ENCODE assay signal across 23 mouse cellular contexts in genomic region chr14:98106208-98106607, GRCm38 (mm10).
DNase-seq lines count a peak whose midpoint lies in the region; ATAC-seq and TF ChIP-seq lines count a peak whose summit lies in the region.
"Had no signal": no experiment of that assay in that cellular context is flagged by ENCODE, and none has a peak within 500 bp of the region (broad histone marks: within the 10 kb centered on the region; RNA-seq: fewer than 3 reads in every experiment).

No protein-coding gene starts in this region.

- no peak for TF ChIP-seq POLR2A in brain, embryonic 14.5 days (IDR thresholded peaks at IDR 0.05; ENCODE audit: borderline replicate concordance, extremely low read depth, insufficient read depth, insufficient read length, poor library complexity, severe bottlenecking)
- no peak for TF ChIP-seq POLR2A in lung, adult 2 months (IDR thresholded peaks at IDR 0.05; ENCODE audit: borderline replicate concordance, extremely low read depth, low read depth, low read length)

- H3K9ac ChIP-seq in hindbrain, embryonic 12.5 days, result no peak overlapping the region
- H3K9ac ChIP-seq in hindbrain, postnatal 0 days (replicated peaks; ENCODE audit: low read length), result no peak overlapping the region
- H3K9ac ChIP-seq: embryonic facial prominence, embryonic 15.5 days; forebrain, embryonic 13.5 days; heart, embryonic 13.5 days; hindbrain, embryonic 15.5 days had no signal

- no peak overlapping the region for H3K27ac ChIP-seq in hindbrain, embryonic 12.5 days
- H3K27ac ChIP-seq in hindbrain, postnatal 0 days, result no peak overlapping the region
- H3K27ac ChIP-seq: embryonic facial prominence, embryonic 15.5 days; forebrain, embryonic 13.5 days; heart, embryonic 13.5 days; hindbrain, embryonic 15.5 days had no signal

- peaks cover 8% of the 10 kb centered on the region; the same call in 1 of the 2 replicates for H3K4me1 ChIP-seq in hindbrain, embryonic 12.5 days
- no peaks in the 10 kb centered on the region for H3K4me1 ChIP-seq in hindbrain, postnatal 0 days (ENCODE audit: insufficient read depth, low read length)
- no peaks in the 10 kb centered on the region for H3K4me1 ChIP-seq in lung, adult 2 months (ENCODE audit: control insufficient read depth, insufficient read depth, low read length)
- H3K4me1 ChIP-seq: embryonic facial prominence, embryonic 15.5 days; heart, embryonic 13.5 days had no signal

- no peak overlapping the region for H3K4me3 ChIP-seq in hindbrain, embryonic 12.5 days
- H3K4me3 ChIP-seq in hindbrain, postnatal 0 days (ENCODE audit: low read length), result no peak overlapping the region
- H3K4me3 ChIP-seq in lung, adult 2 months (replicated peaks; ENCODE audit: extremely low read depth, low read depth, low read length), result no peak overlapping the region
- H3K4me3 ChIP-seq: embryonic facial prominence, embryonic 15.5 days; forebrain, embryonic 13.5 days; heart, embryonic 13.5 days; hindbrain, embryonic 15.5 days had no signal

- intact Hi-C loops in left cerebral cortex, postnatal 4 days (cut with DNase I), result no loop called here

- 0 out of 2 replicates have a peak, but pooled peaks have one; percentile 30 for ATAC-seq in hindbrain, embryonic 12.5 days (ENCODE audit: low FRiP score)
- no peak for ATAC-seq in hindbrain, postnatal 0 days
- ATAC-seq: CD4-positive, CD25-positive, alpha-beta regulatory T cell, adult 4 months; forebrain, embryonic 13.5 days had no signal

- no peaks in the 10 kb centered on the region for H3K36me3 ChIP-seq in hindbrain, embryonic 12.5 days
- no peaks in the 10 kb centered on the region for H3K36me3 ChIP-seq in hindbrain, postnatal 0 days (ENCODE audit: insufficient read depth, low read length)
- H3K36me3 ChIP-seq: embryonic facial prominence, embryonic 15.5 days; G1E; heart, embryonic 13.5 days; hindbrain, embryonic 15.5 days had no signal

- peak; percentile 45 to 55 for DNase-seq in cerebellum, postnatal 10 days
- DNase-seq in cerebellum, postnatal 25 days, result no peak
- no peak for DNase-seq in hindbrain, postnatal 0 days (ENCODE audit: low spot score)
- DNase-seq in left cerebral cortex, postnatal 4 days, result peak; percentile 30
- DNase-seq in left cerebral cortex, adult 18-20 months (ENCODE audit: low spot score in 2 of 2), result no peak
- DNase-seq in brain, embryonic 14.5 days (ENCODE audit: low read depth), result peak; percentile 64
- DNase-seq in lung, adult 2 months, result no peak
- DNase-seq: adrenal gland, adult 8-10 months; adrenal gland, postnatal 36 days; B cell, adult 2 months; cerebellum, adult 11 months; cerebellum, adult 8-10 months; embryo, embryonic 11 days; gastrocnemius, postnatal 36 days; heart, adult 11 months; heart, postnatal 36 days had no signal

- TF ChIP-seq CTCF in hindbrain, postnatal 0 days (IDR thresholded peaks at IDR 0.05; ENCODE audit: low read depth), result no peak
- no peak for TF ChIP-seq CTCF in brain, embryonic 14.5 days (IDR thresholded peaks at IDR 0.05; ENCODE audit: borderline replicate concordance, extremely low read depth, insufficient read depth, insufficient read length)
- no peak for TF ChIP-seq CTCF in lung, adult 2 months (IDR thresholded peaks at IDR 0.05; ENCODE audit: insufficient read depth, low read length)

- no peaks in the 10 kb centered on the region for H3K27me3 ChIP-seq in hindbrain, embryonic 12.5 days
- H3K27me3 ChIP-seq in hindbrain, postnatal 0 days (ENCODE audit: insufficient read depth, low read length), result no peaks in the 10 kb centered on the region
- H3K27me3 ChIP-seq: embryonic facial prominence, embryonic 15.5 days; forebrain, embryonic 13.5 days; heart, embryonic 13.5 days; hindbrain, embryonic 15.5 days had no signal

- no peaks in the 10 kb centered on the region for H3K9me3 ChIP-seq in hindbrain, embryonic 12.5 days (replicated peaks)
- H3K9me3 ChIP-seq in hindbrain, postnatal 0 days (ENCODE audit: low read length), result no peaks in the 10 kb centered on the region
- H3K9me3 ChIP-seq: embryonic facial prominence, embryonic 15.5 days; forebrain, embryonic 13.5 days; G1E; heart, embryonic 13.5 days; hindbrain, embryonic 15.5 days had no signal

- no peak overlapping the region for H3K4me2 ChIP-seq in hindbrain, embryonic 12.5 days (replicated peaks)
- no peak overlapping the region for H3K4me2 ChIP-seq in hindbrain, postnatal 0 days (ENCODE audit: low read depth, low read length)
- H3K4me2 ChIP-seq: embryonic facial prominence, embryonic 15.5 days; forebrain, embryonic 13.5 days; heart, embryonic 13.5 days; hindbrain, embryonic 15.5 days had no signal

Comparison
In these comparisons a context has a peak if more than half of its experiments do, and no peak if none do; other contexts are left out.
1. DNase-seq: peak in cerebellum, postnatal 10 days (2 of 2), left cerebral cortex, postnatal 4 days (single experiment) and brain, embryonic 14.5 days (single experiment); none in cerebellum, postnatal 25 days (0 of 2), hindbrain, postnatal 0 days (single experiment), left cerebral cortex, adult 18-20 months (0 of 2) and lung, adult 2 months (single experiment).